Mouse (Mus musculus): ENCODE results near the gene Ldah. TPM values are rescaled to one million over a fixed set of nuclear protein-coding genes. Genes with fewer than 3 reads are reported as not detected.

Ldah gene
- polyA plus RNA-seq, 1 experiment from 2014 or later: 70.1 TPM

GRCm38 (mm10) chr12:8289099-8289498 is 81.2 kb downstream of the Ldah start:
- no peak overlapping the region for H3K27ac ChIP-seq (replicated peaks)
- H3K4me1 ChIP-seq: peaks cover 11% of the 10 kb centered on the region
- no peak overlapping the region for H3K9ac ChIP-seq (replicated peaks)
- H3K27me3 ChIP-seq (replicated peaks): peaks cover 6% of the 10 kb centered on the region; the same call in 1 of the 2 replicates
- 0 out of 2 replicates have a peak, but pooled peaks cover 5% of the 10 kb centered on the region for H3K36me3 ChIP-seq
- 74% methylated on average over 6 of the region's 6 CpGs for WGBS
- H3K9me3 ChIP-seq (replicated peaks): no peaks in the 10 kb centered on the region
- no peak for ATAC-seq (ENCODE audit: low FRiP score)
- H3K4me3 ChIP-seq (replicated peaks): no peak overlapping the region
- H3K4me2 ChIP-seq: no peak overlapping the region

DNA sequence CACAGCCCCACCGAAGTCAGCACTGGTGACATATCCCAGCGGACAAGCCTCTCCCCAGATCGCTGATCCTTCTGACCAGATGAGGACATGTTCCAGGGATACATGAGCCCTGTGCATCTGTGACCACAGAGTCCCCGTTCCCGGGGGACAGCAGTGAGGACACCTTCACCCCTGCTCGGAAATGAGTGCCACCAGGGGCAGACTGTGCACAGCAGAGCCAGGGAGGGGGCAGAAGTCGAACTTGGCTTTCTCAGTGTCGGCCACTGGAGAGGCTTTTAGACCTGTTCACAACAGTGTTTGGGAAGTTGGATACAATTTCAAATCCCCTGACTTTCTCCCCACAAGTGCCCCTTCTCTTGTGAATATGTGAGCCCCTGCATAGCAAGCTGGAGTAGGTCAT is 81.6 kb downstream of the Ldah start:
- WGBS: 93% methylated on average over 8 of the region's 8 CpGs
- Histone ChIP-seq H3K4me1 (peaks cover 11% of the 10 kb centered on the region), H3K4me2 (no peak overlapping the region), H3K9me3 (replicated peaks) (no peaks in the 10 kb centered on the region), H3K36me3 (0 out of 2 replicates have a peak, but pooled peaks cover 2% of the 10 kb centered on the region), H3K27ac (replicated peaks) (no peak overlapping the region), H3K4me3 (replicated peaks) (no peak overlapping the region), H3K27me3 (replicated peaks) (peaks cover 10% of the 10 kb centered on the region), H3K9ac (replicated peaks) (no peak overlapping the region)
- no peak for ATAC-seq (ENCODE audit: low FRiP score)

DNA sequence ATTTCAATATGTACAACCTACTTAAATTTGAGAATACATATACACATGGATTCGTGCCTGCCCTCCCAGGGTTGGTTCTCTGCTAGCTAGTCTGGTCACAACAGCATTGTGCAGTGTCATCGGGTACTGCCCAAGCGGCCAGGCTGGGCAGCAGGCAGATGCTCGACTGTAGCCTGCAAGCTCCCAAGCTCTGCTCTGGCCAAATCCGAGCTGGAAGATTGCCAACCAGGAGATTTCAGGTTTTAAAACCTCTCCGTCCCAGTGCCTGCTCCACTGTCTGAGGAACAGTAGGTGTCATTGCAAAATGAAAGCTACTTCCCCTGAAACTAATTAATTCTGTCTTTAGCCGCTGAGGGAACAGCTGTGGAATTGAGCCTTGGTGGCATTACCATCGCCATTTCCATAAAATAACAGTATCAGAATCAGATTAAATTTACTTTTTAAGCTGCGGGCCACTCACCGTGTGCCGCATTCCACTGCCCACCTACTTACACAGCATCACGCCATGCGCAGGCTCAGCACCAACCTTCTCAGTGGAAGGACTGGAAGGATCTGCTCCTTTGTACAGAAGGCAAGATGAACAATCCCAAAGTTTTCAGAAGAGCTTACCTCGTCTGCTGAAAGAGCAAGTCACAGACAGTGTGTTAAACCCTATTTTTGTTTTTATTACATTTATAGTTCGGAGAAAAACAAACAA is 83.4 kb downstream of the Ldah start:
- Histone ChIP-seq H3K4me2 (peak overlapping the region; percentile 34), H3K9me3 (replicated peaks) (no peaks in the 10 kb centered on the region), H3K4me1 (peaks cover 11% of the 10 kb centered on the region), H3K4me3 (replicated peaks) (no peak overlapping the region), H3K27ac (replicated peaks) (peak overlapping the region; percentile 33; the same call in 1 of the 2 replicates), H3K9ac (replicated peaks) (no peak overlapping the region), H3K27me3 (replicated peaks) (peaks cover 25% of the 10 kb centered on the region), H3K36me3 (no peaks in the 10 kb centered on the region)
- 44% methylated on average over 15 of the region's 15 CpGs for WGBS
- ATAC-seq (ENCODE audit: low FRiP score): peak; percentile 58

- no peak for ATAC-seq (ENCODE audit: low FRiP score)
- H3K27me3 ChIP-seq (replicated peaks): peaks cover 65% of the 10 kb centered on the region
- WGBS: 56% methylated on average over 6 of the region's 6 CpGs
Observed at GRCm38 (mm10) chr12:8295307-8295913, 87.5 kb downstream of the Ldah start.

GRCm38 (mm10) chr12:8296154-8296553 is 88.2 kb downstream of the Ldah start:
- H3K4me3 ChIP-seq (replicated peaks): no peak overlapping the region
- peaks cover 31% of the 10 kb centered on the region for H3K4me1 ChIP-seq
- H3K9ac ChIP-seq (replicated peaks): no peak overlapping the region
- H3K27ac ChIP-seq (replicated peaks): no peak overlapping the region
- H3K4me2 ChIP-seq: no peak overlapping the region
- no peaks in the 10 kb centered on the region for H3K36me3 ChIP-seq
- ATAC-seq (ENCODE audit: low FRiP score): no peak
- peaks cover 72% of the 10 kb centered on the region for H3K27me3 ChIP-seq (replicated peaks)
- no peaks in the 10 kb centered on the region for H3K9me3 ChIP-seq (replicated peaks)
- WGBS: 79% methylated on average over 2 of the region's 2 CpGs

More at GRCm38 (mm10) chr12:8295307-8295913, 87.5 kb downstream of the Ldah start:
- no peak overlapping the region for H3K4me3 ChIP-seq (replicated peaks)
- H3K9ac ChIP-seq (replicated peaks): no peak overlapping the region
- H3K9me3 ChIP-seq (replicated peaks): no peaks in the 10 kb centered on the region
- H3K27ac ChIP-seq (replicated peaks): no peak overlapping the region
- H3K4me2 ChIP-seq: no peak overlapping the region
- no peaks in the 10 kb centered on the region for H3K36me3 ChIP-seq
- peaks cover 28% of the 10 kb centered on the region for H3K4me1 ChIP-seq

- Histone ChIP-seq H3K27me3 (replicated peaks) (peaks cover 87% of the 10 kb centered on the region), H3K36me3 (no peaks in the 10 kb centered on the region), H3K4me2 (peak overlapping the region; percentile 60), H3K4me1 (peaks cover 35% of the 10 kb centered on the region), H3K4me3 (replicated peaks) (peak overlapping the region; percentile 38), H3K27ac (replicated peaks) (no peak overlapping the region), H3K9me3 (replicated peaks) (no peaks in the 10 kb centered on the region), H3K9ac (replicated peaks) (no peak overlapping the region; the same call in 1 of the 2 replicates)
- 0 out of 2 replicates have a peak, but pooled peaks have one; percentile 5 for ATAC-seq (ENCODE audit: low FRiP score)
- 7% methylated on average over 34 of the region's 34 CpGs for WGBS
Observed at GRCm38 (mm10) chr12:8297586-8298214, 89.8 kb downstream of the Ldah start.

DNA sequence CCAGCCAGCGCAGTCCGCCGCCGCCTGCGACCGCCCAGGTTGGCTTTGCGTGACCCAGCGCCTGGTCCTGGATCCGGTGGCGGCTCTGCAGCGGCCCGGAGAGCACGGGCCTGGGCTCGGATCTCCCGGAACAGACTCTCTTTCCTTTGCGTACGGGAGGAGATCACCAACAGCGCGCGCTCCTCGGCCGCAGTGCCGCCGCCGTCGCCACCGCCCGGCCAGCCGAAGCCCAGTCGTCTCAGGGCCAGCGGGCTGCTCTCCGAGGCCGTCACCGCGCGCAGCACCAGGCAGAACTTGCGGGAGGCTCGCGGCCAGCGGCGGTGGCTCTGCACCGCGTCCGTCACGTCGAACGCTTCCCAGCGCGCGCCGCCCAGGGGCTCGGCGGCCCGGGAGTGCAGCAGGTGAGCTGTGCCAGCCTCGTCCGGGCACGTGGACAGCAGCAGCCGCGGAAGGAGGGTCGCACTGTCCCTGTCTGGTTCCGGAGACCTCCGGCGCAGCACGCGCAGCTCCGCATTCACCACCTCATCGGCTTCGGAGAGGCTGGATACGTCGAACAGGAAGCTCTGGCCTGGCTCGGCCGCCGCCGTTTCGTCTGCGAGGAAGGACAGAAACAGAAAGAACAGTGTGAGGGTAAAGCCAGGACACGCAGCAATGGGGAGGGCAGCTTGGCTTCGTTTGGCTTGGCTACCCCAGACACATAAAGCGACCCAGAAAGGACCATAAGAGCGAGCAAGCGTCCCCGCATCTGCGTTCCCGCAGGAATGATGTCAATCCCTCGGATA is 90.6 kb downstream of the Ldah start:
- 1% methylated on average over 83 of the region's 85 CpGs for WGBS
- peak overlapping the region; percentile 38 for H3K4me3 ChIP-seq (replicated peaks)
- 0 out of 2 replicates have a peak, but pooled peaks have one; percentile 0 for ATAC-seq (ENCODE audit: low FRiP score)
- peak overlapping the region; percentile 60 for H3K4me2 ChIP-seq
- H3K9me3 ChIP-seq (replicated peaks): no peaks in the 10 kb centered on the region
- H3K36me3 ChIP-seq: no peaks in the 10 kb centered on the region
- H3K9ac ChIP-seq (replicated peaks): no peak overlapping the region; the same call in 1 of the 2 replicates
- H3K27ac ChIP-seq (replicated peaks): no peak overlapping the region
- peaks cover 35% of the 10 kb centered on the region for H3K4me1 ChIP-seq
- H3K27me3 ChIP-seq (replicated peaks): peaks cover 95% of the 10 kb centered on the region

DNA sequence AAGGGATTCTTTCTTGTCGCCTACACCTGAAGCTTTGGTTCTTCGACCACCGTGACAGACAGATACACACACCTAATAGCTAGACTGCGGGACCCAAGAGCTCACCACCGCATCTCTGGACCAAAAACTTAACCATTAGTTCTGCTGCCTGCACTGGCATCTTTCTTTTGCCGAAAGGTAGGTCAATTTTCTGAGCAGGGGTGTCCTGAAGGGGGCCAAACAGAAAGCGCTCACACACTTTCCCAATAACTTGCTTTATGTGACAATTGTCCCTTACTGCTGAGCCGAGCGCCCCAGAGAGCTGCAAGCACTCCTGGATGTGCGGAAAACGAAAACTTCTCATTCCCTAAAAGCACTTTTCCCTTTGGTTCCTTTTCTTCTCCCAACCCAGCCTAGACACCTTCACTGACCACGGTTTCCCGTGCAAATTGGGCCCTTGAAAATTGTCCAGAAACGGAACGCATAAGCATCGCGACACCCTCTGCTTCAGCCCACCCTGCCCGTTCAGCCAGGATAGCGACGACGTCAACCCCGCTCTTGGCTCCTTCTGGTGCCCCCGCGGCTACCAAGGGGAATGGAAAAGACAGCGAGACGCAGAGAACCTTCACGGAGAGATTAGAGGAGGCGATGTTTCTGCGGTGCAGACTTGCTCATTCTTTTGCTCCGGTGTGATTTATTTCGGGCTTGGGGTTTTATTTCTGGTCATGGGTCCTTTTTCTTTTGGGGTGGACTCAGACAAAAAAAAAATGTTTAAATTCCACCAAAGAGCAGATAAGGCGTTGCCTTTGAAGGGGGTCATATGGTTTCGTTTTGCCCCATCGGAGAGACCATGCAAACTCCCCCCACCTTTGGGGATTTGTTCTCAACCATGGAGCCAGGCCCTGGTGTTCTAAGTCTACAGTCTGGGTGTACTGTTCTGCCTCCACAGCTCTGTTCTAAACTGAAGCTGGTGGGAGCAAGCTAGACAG is 91.5 kb downstream of the Ldah start:
- H3K27ac ChIP-seq (replicated peaks): no peak overlapping the region
- 7% methylated on average over 34 of the region's 34 CpGs for WGBS
- H3K9me3 ChIP-seq (replicated peaks): no peaks in the 10 kb centered on the region
- H3K36me3 ChIP-seq: no peaks in the 10 kb centered on the region
- ATAC-seq (ENCODE audit: low FRiP score): no peak
- H3K4me1 ChIP-seq: peaks cover 35% of the 10 kb centered on the region
- H3K4me2 ChIP-seq: no peak overlapping the region; the same call in 1 of the 2 replicates
- no peak overlapping the region for H3K4me3 ChIP-seq (replicated peaks)
- H3K27me3 ChIP-seq (replicated peaks): peaks cover 94% of the 10 kb centered on the region
- no peak overlapping the region for H3K9ac ChIP-seq (replicated peaks)

DNA sequence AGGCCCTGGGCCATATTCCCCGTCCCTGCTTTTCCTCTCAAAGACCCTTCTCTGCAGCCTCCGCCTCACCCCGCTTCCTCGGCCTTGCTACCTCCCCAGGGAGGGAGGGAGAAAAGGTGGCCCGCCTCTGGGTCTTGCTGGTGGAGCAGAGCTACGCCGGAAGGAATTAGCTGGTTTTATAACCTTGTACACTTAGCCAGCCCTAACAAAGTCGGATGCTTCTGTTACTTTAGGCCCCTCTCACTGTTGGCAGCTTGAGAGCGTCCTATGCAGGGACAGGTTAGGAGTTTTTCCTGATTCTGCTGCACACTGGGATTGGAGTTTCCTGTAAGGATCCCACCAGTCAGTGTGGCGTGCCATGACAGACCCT is 92.2 kb downstream of the Ldah start:
- Histone ChIP-seq H3K27ac (replicated peaks) (no peak overlapping the region), H3K9me3 (replicated peaks) (no peaks in the 10 kb centered on the region), H3K36me3 (no peaks in the 10 kb centered on the region), H3K27me3 (replicated peaks) (peaks cover 93% of the 10 kb centered on the region), H3K4me2 (no peak overlapping the region), H3K4me1 (peaks cover 35% of the 10 kb centered on the region), H3K4me3 (replicated peaks) (no peak overlapping the region), H3K9ac (replicated peaks) (no peak overlapping the region)
- WGBS: 11% methylated on average over 10 of the region's 10 CpGs
- no peak for ATAC-seq (ENCODE audit: low FRiP score)

- peaks cover 35% of the 10 kb centered on the region for H3K4me1 ChIP-seq
- no peaks in the 10 kb centered on the region for H3K36me3 ChIP-seq
- H3K9me3 ChIP-seq (replicated peaks): no peaks in the 10 kb centered on the region
- H3K9ac ChIP-seq (replicated peaks): no peak overlapping the region
- no peak overlapping the region for H3K27ac ChIP-seq (replicated peaks)
- H3K4me3 ChIP-seq (replicated peaks): no peak overlapping the region
- ATAC-seq (ENCODE audit: low FRiP score): no peak
- no peak overlapping the region for H3K4me2 ChIP-seq
- peaks cover 93% of the 10 kb centered on the region for H3K27me3 ChIP-seq (replicated peaks)
- 26% methylated on average over 5 of the region's 5 CpGs for WGBS
Observed at GRCm38 (mm10) chr12:8300521-8300920, 92.6 kb downstream of the Ldah start.
